Mouse (Mus musculus) CD4-positive, CD25-positive, alpha-beta regulatory T cell, adult 2 months (primary cell): ENCODE results near the gene Tnfsf14.

Experiments used
- DNase-seq: peaks from one replicate; pipeline ENCODE4 v3.0.0-alpha.2; 2012; ENCODE audit warnings: low read depth, low spot score

The Tnfsf14 gene

DNA sequence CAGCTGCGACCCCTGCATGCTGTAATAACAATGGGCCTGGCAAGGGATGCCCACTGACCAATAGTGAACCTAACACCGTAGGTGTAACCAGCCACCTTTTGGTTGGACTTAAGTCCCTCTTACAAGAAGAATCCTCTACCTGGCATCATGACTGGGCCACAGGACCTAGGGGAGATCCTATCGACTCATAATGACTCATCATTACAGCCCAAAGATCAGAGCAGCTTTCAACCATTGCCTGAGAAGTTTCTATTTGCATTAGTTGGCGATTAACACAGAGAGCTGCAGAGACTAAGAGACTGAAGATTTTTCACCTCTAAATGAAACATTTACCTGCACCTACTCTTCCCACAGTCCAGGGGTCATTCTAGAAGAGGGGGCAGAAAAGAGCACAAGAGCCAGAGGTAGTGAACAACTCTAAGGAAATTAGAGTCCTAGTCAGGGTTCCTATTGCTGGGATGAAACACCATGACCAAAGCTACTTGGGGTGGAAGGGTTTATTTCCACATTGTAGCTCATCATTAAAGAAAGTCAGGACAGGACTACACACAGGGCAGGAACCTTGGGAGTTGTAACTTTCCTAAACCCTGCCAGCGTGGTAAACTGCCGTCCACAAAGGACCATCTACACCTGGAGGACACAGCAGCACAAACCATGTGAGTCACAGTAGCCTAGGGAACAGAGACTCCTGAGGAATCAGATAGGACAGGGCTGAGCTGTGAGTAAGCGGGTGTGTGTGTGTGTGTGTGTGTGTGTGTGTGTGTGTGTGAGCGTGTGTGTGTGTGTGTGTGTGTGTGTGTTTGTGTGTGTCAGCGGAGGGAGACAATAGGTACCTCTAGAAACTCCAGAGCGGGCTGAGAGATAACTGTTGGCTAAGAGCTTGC, 8.1 kb upstream of the Tnfsf14 start:
- DNase-seq = no peak

DNA sequence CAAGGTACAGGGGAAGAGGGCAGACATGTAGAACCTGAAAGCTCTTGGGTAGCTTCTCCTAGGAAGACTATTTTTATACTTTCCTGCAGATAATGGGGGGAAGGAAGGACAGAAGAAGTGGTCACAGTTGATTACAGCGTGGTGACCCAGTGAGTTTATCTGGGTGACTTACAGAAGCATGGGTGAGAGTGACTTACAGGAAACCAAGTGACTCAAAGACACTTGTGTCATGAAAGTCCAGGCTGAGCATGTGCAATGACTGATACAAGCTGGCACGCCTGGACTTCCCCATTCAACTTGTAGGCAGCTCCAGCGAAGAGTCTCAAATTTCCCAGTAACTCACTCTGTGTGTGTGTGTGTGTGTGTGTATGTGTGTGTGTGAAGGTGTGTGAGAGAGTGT, 4.3 kb upstream of the Tnfsf14 start:
- no peak for DNase-seq

DNA sequence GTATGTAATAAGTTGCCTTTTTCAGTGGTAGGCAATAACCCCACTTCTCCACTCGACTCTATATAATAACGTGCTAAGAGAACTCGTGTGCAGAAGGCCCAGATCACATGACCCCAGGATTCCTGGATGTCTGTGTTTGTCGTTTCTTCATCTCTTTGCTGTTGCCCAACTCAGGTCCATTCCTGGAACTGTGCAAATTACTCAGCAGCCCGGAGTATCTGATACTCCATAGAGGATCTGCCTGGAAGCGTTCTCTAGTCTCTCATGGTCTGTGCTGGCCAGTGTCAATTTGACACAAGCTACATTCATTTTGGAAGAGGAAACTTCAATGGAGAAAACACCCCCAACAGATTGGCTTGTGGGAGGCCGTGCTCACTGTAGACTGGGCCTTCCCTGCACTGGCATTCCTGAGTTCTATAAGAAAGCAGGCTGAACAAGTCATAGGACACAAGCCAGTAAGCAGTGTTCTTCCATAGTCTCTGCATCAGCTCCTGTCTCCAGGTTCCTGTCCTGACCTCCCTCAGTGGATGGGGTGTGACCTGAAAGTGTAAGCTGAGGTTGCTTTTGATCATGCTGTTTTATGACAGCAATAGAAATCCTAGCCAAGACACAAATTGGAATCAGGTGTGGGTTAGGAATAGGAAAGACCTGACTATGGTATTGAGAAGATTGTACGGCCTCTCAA, 1.5 kb upstream of the Tnfsf14 start:
- no peak for DNase-seq

DNA sequence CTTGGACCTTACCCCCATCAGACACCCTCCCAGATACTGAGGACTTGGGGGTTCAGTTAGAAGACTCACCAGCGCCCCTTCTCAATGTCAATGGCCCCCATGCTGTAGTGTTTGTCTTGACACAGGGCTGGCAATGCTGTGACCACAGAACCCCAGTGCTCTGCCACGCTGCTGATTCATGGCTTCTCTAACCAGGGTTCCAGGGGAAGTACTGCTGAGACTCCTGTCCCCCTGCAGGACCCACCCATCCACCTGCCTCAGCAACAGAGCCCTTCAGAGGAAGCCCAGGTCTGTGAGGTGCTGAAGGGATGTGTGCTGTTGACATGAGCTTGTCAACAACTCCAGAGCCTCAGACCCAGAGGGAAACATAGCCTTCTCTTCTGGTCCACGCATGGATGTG, 794 bp upstream of the Tnfsf14 start:
- DNase-seq = peak; percentile 8

DNA sequence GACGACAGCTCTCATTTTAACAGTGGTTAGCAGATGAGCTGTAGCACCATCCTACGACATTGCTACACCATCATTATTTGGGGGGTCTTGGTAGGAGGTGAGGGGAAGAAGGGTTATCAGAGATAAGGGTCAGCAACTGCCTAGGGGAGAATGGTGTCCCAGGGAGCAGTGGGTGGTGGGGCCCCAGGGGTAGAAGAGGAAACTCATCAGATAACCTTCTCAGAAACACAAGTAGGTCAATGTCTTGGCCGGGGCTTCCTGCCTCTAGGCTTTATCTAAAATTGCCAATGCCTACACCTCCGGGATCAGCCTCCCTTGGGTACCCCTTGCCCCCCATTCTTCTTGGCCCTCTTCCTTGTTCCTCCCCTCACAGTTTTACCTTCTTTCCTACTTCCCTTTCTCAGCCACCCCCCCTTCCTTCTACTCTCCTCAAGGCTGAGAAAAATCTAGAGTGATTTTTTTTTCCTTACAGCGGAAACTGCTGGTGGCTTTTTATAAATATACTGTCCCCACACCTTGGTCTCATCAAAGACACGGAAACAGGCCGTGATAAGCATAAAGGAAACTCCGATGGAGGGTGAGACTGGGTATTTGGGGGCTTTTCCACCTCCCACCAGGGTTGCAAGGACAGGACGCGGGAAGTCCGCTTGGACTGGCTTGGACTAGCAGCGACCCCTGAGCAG, 5.3 kb downstream of the Tnfsf14 start:
- peak; percentile 43 for DNase-seq

DNA sequence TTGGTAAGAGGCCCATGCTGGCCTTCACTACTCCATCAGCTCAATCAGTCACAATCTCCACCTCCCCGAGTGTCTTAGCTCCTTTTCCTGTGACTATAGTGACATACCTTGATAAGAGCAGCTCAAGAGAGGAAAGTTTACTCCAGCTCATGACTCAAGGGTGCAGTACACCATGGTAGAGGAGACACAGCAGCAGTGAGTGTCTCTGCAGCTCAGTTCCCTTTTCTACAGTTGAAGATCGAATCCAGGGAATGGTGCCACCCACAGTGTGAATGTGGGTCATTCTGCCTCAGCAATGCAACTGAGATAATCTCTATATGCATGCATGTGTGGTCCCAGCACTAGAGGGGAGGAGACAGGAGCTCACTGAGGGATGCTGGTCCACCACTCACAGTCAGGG, 8.3 kb downstream of the Tnfsf14 start:
- DNase-seq = no peak

DNA sequence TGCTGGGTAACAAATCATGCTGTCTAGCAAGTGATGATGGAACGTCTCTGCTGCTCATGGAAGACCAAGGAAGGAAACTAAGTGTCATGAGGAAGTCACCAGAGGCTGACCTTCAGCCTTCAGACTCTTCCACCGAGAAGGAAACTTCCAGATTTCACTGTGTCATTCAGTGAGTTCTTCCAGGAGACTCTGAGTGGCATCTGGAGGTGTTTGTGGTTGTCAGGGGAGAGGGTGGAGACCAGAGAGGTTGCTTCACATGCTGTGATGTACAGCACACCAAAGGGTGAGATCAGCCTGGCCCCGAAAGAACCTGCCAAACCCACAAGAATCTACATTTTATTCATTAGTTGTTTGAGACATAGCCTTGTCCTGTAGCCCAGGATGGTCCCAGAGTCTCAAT, 11.1 kb downstream of the Tnfsf14 start:
- DNase-seq = no peak

DNA sequence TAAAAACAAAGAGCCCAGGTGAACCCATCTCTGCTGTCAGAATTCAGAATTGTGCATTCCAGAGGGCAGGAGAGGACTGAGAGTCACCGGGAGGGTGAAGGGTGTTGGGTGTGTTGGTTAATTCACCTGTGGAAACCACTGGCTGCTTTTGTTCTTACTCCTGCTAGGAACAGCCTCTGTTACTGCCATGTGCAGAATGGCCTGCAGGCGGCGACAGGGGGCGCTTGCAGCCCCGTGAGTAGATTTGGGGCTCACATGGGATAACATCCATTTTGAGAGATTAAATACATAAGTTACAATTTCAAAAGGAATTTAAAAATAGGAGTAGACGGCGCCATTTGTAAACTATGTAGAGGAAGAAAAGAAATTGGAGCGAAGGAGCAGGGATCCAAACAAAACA, 13.6 kb downstream of the Tnfsf14 start:
- DNase-seq = peak; percentile 80

DNA sequence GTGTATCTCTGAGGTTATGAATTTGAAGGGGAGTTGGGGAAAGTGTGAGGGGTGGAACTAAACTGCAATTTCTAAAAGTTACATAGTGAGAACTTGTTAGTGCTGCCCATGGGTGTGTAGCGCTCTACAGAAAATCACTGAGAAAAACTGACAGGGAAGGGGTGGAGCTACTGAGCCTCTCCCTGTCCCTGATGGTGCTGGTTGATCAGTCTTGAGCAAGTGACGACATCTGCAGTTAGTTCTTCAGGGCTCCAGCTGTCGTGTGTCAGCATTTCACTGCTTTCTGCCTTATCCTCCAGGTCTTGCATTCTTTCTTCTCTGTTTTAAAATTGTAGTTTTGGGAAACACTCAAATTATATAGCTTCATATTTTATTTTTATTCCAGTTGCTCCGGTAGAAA, 20.6 kb downstream of the Tnfsf14 start:
- no peak for DNase-seq

DNA sequence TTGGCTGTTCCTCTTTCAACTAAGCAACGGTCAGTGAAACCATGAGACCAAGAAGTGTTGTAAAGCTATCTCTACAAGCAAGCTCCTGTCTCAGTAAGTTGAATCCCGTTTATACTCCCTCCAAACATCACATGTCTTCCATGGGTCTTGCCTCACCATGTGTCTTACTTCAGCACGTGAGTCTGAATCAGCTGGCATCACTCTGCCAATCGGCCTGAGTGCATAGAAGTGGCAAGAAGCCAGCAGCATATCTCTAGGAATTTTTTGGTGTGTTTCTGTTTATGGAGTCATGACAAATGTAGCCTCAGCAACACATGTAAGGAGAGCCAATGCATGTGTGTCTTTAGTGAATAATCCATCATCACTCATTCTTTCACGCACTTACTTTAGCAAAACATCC, 21.6 kb downstream of the Tnfsf14 start:
- DNase-seq = no peak

DNA sequence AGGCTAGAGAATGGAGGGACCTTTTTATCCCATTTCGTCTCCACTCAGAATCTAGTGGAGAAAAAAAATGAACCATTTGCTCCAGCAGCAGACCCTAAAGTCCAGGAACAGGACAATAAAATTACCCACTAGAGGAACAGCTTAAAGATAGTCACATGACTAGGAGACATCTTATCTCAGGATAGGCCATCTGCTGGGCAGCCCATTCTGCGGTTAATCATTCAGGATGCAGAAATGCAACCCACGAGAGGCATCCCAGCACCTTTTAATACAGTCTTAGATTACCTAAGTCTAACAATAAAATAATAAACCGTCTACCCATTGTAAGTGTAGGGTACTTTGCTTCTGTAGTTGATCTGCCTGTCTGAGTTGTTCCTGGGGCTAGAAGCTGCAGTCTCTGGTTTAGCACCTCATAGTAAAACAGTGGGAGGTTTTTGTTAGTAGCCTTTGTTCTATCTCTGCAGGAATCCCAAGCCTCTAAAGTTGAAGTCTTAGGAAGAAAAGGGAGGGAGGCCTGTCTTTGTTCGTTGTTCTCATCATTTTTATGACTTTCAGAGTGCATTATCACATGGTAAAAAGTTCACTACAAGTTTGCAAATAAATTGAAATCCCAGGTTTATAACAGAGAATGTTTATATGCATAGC, 23.2 kb downstream of the Tnfsf14 start:
- no peak for DNase-seq

DNA sequence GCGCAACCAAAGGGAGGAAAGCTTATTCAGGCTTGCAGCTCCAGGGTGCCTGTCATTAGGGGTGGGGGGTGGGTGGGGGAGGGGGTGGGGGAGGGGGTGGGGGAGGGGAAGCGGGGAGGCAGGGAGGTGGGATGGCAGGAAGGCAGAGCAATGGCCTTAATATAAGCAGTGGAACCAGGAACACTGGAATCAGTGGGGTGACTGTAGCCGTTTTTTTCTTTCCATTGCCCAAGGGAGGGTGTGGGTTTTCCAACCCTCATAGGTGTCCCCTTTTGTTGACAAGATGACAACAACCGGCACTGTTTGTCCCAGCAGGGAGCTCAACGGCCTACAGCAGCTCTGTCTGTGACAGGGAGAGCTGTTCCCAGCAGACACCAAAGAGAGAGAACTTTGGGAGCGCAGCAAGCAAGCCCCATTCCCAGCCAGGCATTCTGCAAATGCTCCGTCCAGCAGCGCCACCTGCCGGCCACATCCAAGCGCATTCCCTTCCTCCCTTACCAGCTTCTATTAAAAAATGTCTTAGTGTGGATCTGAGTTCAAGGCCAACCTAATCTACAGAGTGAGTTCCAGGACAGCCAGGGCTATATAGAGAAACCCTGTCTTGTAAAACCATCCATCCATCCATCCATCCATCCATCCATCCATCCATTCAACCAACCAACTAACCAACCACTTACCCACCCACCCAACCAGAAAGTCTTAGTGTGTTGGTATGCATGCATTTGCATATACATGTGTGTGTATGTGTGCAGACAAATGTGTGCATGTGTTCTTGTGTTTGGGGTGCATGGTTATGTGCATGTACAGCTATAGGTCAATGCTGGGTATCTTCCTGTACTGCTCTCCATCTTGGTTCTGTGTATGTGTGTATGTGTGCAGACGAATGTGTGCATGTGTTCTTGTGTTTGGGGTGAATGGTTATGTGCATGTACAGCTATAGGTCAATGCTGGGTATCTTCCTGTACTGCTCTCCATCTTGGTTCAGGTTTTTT, 26.9 kb downstream of the Tnfsf14 start:
- DNase-seq = peak; percentile 90

DNA sequence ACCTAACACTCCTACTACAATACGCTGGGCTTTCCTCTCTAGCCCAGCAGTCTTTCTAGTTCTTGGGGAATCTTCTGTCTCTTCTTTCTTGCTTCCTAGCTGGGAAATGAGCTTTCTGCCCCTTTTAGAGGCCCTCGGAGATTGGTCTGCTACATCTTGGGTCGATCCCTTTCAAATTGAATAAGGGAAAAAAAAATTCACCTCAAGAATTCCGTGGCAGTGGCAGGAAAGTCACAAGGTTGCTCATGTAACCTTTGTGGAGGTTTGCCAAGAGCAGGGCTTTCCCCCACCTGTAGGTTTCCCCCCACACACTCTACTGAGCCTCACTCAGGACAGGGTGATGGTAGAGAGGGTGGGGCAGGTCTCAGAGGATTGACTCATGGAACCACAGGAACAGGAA, 40.2 kb downstream of the Tnfsf14 start:
- DNase-seq = no peak

DNA sequence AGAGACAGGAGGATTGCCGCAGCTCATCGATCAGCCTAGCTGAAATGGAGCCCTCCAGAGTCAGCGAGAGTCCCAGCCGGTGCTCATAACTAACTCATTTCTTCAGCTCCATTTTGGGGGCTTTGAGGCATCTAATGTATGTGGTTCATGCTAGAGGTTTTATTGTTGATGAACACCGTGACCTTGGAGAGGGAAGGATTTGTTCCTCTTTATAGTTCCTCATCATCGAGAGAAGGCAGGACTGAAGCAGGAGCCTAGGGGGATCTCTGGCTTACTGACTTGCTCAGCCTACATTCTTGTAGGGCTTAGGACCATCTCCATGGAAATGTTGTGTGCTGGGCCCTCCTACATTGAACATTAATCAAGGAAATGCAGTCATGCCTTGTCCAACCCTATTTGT, 41.0 kb downstream of the Tnfsf14 start:
- DNase-seq = no peak

DNA sequence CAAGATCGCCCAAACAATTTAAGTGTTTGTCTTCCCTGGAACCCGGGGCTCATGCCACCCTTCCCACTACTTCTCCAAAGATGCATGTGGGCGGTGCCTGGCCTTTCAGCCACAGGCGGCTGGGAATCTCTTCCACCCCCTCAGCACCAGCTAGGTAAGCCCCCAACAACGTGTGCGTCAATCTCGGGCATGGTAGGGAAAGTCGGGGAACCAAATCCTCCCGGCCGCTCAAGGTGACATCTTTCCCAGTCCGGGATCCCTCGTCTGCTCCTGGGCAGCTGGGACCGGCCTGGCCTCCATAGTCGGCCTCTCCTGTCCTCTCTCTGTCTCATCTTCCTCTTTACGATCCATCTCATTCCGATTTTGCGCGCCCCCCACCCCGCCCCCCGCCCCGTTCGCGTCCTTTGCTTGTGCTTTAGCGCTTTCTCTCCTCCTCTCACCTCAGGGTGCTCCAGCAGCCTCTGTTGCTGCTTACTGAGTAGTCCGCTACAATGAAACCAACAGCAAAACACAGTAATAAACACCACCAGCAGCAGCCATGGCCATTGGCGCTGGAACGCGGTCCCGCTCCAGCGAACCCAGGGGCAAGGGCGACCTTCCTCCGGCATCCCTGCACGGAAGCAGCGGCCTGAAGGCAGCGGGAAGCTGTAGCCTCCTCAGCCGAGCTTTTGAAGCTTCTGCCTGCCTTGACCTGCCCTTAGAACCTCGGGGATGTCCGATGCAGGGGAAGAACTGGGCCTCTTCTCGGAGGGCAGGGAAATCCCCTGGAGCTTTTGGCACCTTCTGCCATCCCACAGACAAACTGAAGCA, 44.8 kb downstream of the Tnfsf14 start, which contains the start of gene Cd70:
TSS of gene Cd70 (minus strand) at position 784 of the 810 bp plus-strand sequence.
- DNase-seq = peak; percentile 19

DNA sequence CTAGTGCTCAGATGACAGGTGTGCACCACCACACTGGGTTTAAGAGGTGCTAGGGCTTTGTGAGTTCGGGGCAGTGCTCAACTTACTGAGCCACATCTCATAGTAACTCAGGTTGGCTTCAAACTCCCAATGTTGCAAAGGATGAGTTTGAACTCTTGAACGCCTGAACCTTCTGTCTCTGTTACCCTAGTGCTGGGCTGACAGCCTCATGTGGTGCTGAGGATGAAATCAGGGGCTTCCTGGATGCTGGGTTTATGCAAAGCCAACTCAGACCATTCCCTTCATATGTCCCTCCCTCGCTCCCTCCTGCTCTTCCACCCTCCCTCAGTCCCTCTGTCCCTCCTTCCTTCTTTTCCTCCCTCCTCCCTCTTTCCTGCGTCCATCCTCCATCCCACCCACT, 45.6 kb downstream of the Tnfsf14 start:
- no peak for DNase-seq

DNA sequence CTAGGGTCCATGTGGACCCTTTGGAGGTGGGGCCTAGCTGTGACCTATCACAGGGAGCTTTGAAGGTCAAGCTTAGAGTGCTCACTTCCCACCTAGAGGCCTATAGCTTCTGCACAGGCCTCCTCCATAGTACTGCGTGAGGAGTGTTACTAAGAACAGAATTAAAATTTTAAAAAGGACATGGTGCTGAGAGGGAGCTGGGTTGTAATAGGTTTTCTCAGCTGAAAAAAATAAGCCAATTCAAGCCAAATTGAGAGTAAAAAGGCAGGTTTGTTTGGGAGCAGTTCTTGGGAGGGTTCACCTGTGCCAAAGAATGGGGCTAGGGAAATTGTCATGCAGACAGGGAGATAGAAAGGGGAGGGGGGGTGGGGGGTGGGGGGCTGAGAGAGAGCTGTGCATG, 48.9 kb downstream of the Tnfsf14 start:
- no peak for DNase-seq

DNA sequence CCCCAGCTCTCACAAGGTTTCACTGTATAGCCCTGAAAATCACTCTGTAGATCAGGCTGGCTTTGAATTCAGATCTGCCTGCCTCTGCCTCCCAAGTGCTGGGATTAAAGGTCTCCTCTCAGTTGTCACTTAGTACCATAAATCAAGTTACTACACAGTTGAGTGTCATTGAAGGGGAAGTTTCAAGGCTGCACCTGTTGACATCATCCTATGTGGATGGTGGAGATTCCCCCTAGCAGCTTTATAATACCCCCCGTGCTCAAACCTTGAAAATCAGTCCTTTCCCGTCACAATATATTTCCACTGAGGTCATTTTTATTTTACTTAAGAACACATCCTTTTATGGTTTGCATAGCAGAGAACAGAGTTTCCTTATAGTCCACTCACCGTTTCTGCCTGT, 50.3 kb downstream of the Tnfsf14 start:
- no peak for DNase-seq

DNA sequence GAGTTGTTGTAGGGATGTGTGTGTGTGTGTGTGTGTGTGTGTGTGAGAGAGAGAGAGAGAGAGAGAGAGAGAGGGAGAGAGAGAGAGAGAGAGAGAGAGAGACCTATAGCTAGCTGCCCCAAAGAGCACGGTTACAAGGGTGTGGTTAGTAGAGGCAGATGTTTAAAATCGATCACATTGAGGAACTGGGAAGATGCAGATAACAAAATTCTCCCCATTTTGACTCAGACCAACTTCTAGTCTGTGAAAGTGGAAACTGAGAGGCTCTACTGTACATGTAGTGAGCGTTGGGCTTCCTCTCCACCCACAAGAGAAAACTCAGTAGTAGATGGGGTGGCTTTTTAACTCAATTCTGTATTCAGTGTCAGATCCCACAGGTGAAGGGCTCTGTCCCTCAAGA, 54.3 kb downstream of the Tnfsf14 start:
- no peak for DNase-seq
